Mouse (Mus musculus) skeletal muscle tissue, adult 2 months (tissue): ENCODE results near the gene Ndnf.

Experiments used
- DNase-seq: peaks from one replicate; pipeline ENCODE4 v3.0.0-alpha.2; 2012; ENCODE audit warnings: low read depth, low spot score

Gene Ndnf

DNA sequence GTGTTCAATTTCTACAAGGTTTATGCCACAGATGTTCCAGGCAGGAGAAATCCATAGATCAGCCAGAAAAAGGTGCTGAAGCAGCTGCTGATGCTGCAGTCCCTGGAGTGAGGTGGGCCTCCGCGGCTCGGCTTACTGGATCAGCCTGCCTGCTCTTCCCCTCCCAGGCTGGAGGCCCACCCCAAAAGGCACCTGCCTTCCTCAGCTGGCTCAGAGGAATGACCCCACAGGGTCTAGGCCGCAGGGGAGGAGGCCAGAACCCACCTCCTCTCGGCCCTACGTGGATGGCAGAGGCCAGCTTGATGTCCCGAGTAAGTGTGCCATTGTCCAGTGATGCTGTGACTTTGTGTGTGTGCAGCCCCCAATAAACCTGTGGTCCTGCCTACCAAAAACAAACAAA is 86.8 kb downstream of the Ndnf start:
- no peak for DNase-seq

DNA sequence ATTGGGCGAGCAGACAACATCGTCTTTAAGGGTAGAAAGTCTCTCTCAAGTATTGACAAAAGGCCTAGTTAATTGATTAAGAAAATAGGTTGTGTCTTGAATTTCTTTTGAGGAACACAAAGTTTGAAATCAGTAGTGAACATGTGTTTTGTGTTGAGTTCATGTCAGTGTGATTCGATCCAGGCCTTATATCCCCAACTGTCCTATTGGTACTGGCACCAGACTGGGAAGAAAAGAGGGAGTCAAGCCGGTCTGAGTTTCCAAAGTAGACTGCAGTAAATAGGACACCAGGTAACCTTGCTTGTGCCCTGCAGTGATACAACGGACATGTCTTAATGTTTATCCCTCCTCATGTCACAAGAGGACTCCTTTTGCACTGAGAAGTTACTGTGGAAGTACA is 87.8 kb downstream of the Ndnf start:
- DNase-seq: no peak

DNA sequence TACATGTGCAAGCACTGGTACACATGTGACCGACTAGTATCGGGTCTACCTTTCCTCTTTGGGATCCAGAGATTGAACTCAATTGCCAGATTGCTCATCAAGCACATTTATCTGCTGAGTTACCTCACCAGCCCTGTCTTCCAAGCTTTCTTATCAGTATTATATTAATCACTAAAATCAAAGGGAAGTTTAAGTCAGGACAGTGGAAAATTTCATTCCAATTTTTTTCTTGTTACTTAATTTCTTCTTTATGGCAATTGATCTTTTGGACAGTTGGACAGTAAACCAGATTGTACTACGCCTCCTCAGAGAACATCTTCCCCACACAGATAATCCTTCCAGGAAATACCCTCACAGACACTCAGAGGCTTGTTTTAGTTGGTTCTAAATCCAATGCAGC is 88.7 kb downstream of the Ndnf start:
- DNase-seq: no peak
